Mouse (Mus musculus): ENCODE measurements around the gene B3gat3. TPM values are rescaled to one million over a fixed set of nuclear protein-coding genes. Genes with fewer than 3 reads are reported as not detected.

B3gat3 gene
- total and polyA plus RNA-seq, 3 experiments: 35.4 to 59.4 (median 42.3) TPM

DNA sequence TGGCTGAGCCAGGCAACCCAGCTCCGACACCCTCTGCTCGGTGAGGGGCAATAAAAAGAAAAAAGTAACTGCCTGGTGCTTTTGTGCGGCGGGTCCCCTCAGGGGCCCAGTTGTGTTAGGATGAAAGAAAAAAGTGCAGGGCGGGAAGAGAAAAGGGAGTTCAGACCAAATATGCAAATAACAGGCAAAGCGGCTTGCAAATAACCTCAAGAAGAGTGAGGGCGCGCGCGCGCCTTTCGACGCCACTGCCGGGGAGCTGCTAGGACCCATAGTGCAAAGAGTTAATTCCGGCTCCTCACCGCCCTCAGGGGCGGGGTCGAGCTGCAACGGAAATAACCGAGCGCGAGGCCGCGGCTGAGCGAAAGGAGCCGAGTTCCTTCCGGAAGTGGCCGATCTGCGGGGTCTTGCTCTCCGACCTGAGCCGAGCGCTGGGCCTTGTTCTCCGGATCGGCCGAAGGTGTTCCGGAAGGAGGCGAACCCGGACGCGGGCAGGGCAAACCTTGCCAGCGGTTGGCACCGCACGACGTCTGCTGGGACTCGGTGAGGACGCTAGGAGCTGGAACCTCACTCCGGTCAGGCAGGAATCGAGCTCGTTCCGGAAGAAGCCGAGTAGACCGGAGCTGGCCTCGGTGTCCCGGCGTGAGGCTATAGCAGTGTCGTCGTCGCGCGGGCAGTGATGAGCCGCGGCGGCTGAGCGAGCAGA lies 21.5 kb downstream of the B3gat3 start, which contains the start of gene Mta2:
TSS of gene Mta2 (plus strand) at position 361 of the 703 bp plus-strand sequence.
- TF ChIP-seq CTCF (IDR thresholded peaks at IDR 0.05) (no peak), POLR2A (IDR thresholded peaks at IDR 0.05; ENCODE audit: insufficient read depth, low read depth, low read length) (peak; percentile 82)
- intact Hi-C loops (cut with DNase I): loop anchor here (1.0 kb wide), 2 partner anchors 12 kb away; partner anchors contain the start of genes Eml3, Rom1 and Tut1
- Histone ChIP-seq H3K79me2 (replicated peaks; ENCODE audit: control insufficient read depth, insufficient read depth, low read length) (0 out of 2 replicates have a peak, but pooled peaks cover 2% of the 10 kb centered on the region), H3K9ac (ENCODE audit: low read depth, low read length) (peak within 1 kb of the TSS; percentile 90), H3K4me3 (peak within 1 kb of the TSS; percentile 97), H3K4me1 (ENCODE audit: control insufficient read depth, insufficient read depth, low read length) (peaks cover 6% of the 10 kb centered on the region), H3K27me3 (ENCODE audit: control insufficient read depth, insufficient read depth, low read length) (no peaks in the 10 kb centered on the region), H3K36me3 (ENCODE audit: control insufficient read depth, insufficient read depth, low read length) (peaks cover 11% of the 10 kb centered on the region), H3K27ac (peak within 1 kb of the TSS; percentile 92)
- WGBS: under 1% methylated on average over 64 of the region's 64 CpGs
- DNase-seq: peak; percentile 96

DNA sequence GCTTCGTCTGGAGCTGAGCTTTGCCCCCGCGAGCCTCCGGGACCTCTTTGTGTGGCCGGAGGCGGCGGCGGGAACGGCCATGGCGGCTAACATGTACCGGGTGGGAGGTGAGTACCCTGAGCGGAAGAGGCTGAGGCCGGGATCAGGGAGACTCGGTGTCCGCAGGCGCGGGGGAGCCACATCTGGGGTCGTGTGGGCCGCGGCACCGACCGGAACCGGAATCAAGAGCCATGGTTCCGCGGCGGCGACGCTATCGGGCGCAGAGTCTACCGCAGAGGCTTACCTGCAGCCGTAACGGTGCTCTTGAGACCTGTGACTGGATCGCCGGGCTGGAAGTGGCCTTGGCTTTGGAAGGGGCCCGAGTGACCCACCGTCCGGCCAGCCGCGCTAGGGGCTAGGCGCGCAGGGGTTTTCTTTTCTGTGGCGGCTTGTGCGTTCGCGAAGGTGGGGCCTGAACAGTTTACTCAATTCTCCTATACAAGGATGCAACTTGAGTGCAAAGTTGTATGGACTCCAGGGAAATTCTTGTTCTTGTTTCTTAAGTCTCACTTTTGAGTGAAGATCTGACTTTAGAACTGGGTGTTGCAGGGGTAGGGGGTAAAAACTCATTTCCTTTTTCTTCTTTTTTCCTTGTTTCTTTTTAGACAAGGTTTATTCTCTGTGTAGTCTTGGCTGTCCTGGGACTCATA lies 22.2 kb downstream of the B3gat3 start:
- WGBS: under 1% methylated on average over 46 of the region's 46 CpGs
- H3K27me3 ChIP-seq (ENCODE audit: control insufficient read depth, insufficient read depth, low read length): no peaks in the 10 kb centered on the region
- H3K4me1 ChIP-seq (ENCODE audit: control insufficient read depth, insufficient read depth, low read length): peaks cover 6% of the 10 kb centered on the region
- 0 out of 2 replicates have a peak, but pooled peaks cover 2% of the 10 kb centered on the region for H3K79me2 ChIP-seq (replicated peaks; ENCODE audit: control insufficient read depth, insufficient read depth, low read length)
- peaks cover 11% of the 10 kb centered on the region for H3K36me3 ChIP-seq (ENCODE audit: control insufficient read depth, insufficient read depth, low read length)
- peak overlapping the region; percentile 90 for H3K9ac ChIP-seq (ENCODE audit: low read depth, low read length)
- TF ChIP-seq CTCF (IDR thresholded peaks at IDR 0.05): no peak
- no peak for TF ChIP-seq POLR2A (IDR thresholded peaks at IDR 0.05; ENCODE audit: insufficient read depth, low read depth, low read length)
- TF ChIP-seq EP300 (IDR thresholded peaks at IDR 0.05; ENCODE audit: insufficient read depth, low read depth, low read length): 0 out of 2 replicates have a peak, but pooled peaks have one; percentile 11
- H3K27ac ChIP-seq: peak overlapping the region; percentile 92
- intact Hi-C loops (cut with DNase I): no loop called here
- DNase-seq: no peak
- peak overlapping the region; percentile 97 for H3K4me3 ChIP-seq

DNA sequence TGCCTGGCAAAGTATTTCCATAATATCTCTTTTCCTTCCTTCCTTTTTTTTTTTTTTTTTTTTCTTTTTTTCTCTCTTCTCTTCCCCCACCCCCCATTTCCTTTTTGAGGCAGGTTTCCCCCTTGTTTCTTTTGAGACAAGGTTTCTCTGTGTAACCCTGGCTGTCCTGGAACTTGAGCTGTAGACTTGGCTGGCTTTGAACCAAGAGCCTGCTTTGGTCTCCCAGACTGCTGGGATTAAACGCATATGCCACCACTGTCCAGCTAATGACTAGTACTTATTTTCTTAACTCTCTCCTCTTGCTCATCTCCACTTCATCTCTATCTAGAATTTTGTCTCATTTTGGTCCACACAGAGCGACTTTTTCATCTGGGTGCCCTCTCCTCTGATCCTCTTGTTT lies 22.9 kb downstream of the B3gat3 start:
- intact Hi-C loops (cut with DNase I): no loop called here
- DNase-seq: no peak
- Histone ChIP-seq H3K4me1 (ENCODE audit: control insufficient read depth, insufficient read depth, low read length) (peaks cover 6% of the 10 kb centered on the region), H3K27ac (no peak overlapping the region; the same call in 1 of the 2 replicates), H3K36me3 (ENCODE audit: control insufficient read depth, insufficient read depth, low read length) (peaks cover 11% of the 10 kb centered on the region), H3K9ac (ENCODE audit: low read depth, low read length) (no peak overlapping the region), H3K27me3 (ENCODE audit: control insufficient read depth, insufficient read depth, low read length) (no peaks in the 10 kb centered on the region), H3K79me2 (replicated peaks; ENCODE audit: control insufficient read depth, insufficient read depth, low read length) (0 out of 2 replicates have a peak, but pooled peaks cover 2% of the 10 kb centered on the region), H3K4me3 (peak overlapping the region; percentile 97)
- no peak for TF ChIP-seq EP300 (IDR thresholded peaks at IDR 0.05; ENCODE audit: insufficient read depth, low read depth, low read length)
- TF ChIP-seq POLR2A (IDR thresholded peaks at IDR 0.05; ENCODE audit: insufficient read depth, low read depth, low read length): no peak
- TF ChIP-seq CTCF (IDR thresholded peaks at IDR 0.05): no peak
- WGBS: 45% methylated on average over 2 of the region's 2 CpGs

DNA sequence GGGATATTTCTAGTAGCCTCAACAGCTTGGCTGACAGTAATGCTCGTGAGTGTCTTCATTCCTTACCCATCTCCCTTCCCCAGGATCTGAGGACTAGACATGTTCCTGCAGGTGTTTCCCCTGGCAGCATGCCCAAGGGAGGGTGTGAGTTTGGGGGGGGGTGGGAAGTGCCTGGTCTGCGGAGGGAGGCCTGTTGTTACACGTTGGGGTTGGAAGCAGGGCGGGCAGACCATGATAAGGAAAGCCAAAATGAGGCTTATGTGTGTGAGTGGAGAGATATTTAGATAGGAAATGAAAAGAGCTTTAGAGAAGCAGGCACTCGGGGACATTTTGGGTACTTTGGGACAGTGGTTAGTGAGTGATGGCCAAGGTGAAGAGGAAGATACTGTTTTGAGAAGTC lies 23.9 kb downstream of the B3gat3 start:
- intact Hi-C loops (cut with DNase I): no loop called here
- no peak for DNase-seq
- H3K27ac ChIP-seq: no peak overlapping the region
- no peak overlapping the region for H3K9ac ChIP-seq (ENCODE audit: low read depth, low read length)
- 19% methylated on average over 5 of the region's 5 CpGs for WGBS
- H3K4me1 ChIP-seq (ENCODE audit: control insufficient read depth, insufficient read depth, low read length): peaks cover 6% of the 10 kb centered on the region
- peaks cover 11% of the 10 kb centered on the region for H3K36me3 ChIP-seq (ENCODE audit: control insufficient read depth, insufficient read depth, low read length)
- TF ChIP-seq CTCF (IDR thresholded peaks at IDR 0.05) (no peak), POLR2A (IDR thresholded peaks at IDR 0.05; ENCODE audit: insufficient read depth, low read depth, low read length) (no peak), EP300 (IDR thresholded peaks at IDR 0.05; ENCODE audit: insufficient read depth, low read depth, low read length) (no peak)
- no peak overlapping the region for H3K4me3 ChIP-seq
- 0 out of 2 replicates have a peak, but pooled peaks cover 2% of the 10 kb centered on the region for H3K79me2 ChIP-seq (replicated peaks; ENCODE audit: control insufficient read depth, insufficient read depth, low read length)
- H3K27me3 ChIP-seq (ENCODE audit: control insufficient read depth, insufficient read depth, low read length): no peaks in the 10 kb centered on the region

DNA sequence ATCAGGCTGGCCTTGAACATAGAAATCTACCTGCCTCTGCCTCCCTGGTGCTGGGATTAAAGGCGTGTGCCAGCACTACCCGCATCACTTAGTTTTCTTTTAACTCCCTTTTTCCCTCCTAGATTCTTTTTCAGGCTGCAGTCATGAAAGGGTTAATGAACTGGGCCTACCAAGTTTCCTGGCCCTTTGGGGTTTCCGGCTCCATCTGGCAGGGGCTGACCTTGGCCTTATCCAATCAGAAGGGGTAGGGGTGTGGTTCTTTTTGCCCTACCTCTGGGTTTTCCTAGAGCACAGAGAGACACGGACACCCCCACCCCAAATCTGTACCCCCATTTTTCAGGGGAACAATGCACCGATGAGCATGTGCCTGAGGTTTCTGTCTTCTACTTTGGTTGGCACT lies 24.6 kb downstream of the B3gat3 start:
- peak; percentile 63 to 71 for DNase-seq
- TF ChIP-seq EP300 (IDR thresholded peaks at IDR 0.05; ENCODE audit: insufficient read depth, low read depth, low read length): no peak
- no peak for TF ChIP-seq POLR2A (IDR thresholded peaks at IDR 0.05; ENCODE audit: insufficient read depth, low read depth, low read length)
- intact Hi-C loops (cut with DNase I): no loop called here
- H3K4me1 ChIP-seq (ENCODE audit: control insufficient read depth, insufficient read depth, low read length): peaks cover 6% of the 10 kb centered on the region
- H3K9ac ChIP-seq (ENCODE audit: low read depth, low read length): no peak overlapping the region
- H3K27ac ChIP-seq: no peak overlapping the region
- peak overlapping the region; percentile 4; the same call in 1 of the 2 replicates for H3K4me3 ChIP-seq
- H3K36me3 ChIP-seq (ENCODE audit: control insufficient read depth, insufficient read depth, low read length): peaks cover 11% of the 10 kb centered on the region
- no peaks in the 10 kb centered on the region for H3K27me3 ChIP-seq (ENCODE audit: control insufficient read depth, insufficient read depth, low read length)
- H3K79me2 ChIP-seq (replicated peaks; ENCODE audit: control insufficient read depth, insufficient read depth, low read length): 0 out of 2 replicates have a peak, but pooled peaks cover 2% of the 10 kb centered on the region
- 17% methylated on average over 5 of the region's 5 CpGs for WGBS
